Mouse (Mus musculus): ENCODE results near the gene Krt76. TPM values are rescaled to one million over a fixed set of nuclear protein-coding genes. Genes with fewer than 3 reads are reported as not detected.

Krt76 gene
- polyA plus RNA-seq, 1 experiment from 2014 or later = not detected

DNA sequence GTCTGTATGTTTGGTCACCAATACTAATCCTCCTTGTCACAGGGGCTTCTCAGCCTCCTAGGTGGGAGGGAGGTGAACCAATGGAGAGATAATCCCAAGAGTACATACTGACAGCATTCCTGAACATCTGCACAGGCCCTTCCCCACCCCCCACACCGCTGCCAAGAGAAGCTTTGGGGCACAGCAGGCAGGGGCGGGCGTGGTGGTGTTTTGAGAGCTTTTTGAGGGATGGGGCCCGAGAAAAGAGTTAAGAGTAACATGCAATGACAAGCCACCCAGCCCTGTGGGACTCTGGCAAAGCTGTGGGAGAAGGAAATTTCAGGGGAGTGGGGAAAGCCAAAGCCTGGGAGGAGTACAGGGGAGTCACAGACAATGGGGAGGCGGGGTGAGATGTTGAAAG is 38.4 kb downstream of the Krt76 start:
- Histone ChIP-seq H3K36me3 (ENCODE audit: control insufficient read depth, insufficient read depth, low read length) (no peaks in the 10 kb centered on the region), H3K9ac (replicated peaks; ENCODE audit: low read depth, low read length) (no peak overlapping the region), H3K4me1 (ENCODE audit: control insufficient read depth, insufficient read depth, low read length) (no peaks in the 10 kb centered on the region; the same call in 1 of the 2 replicates), H3K9me3 (ENCODE audit: control insufficient read depth, low read length) (no peaks in the 10 kb centered on the region), H3K27ac (ENCODE audit: low read depth, low read length) (no peak overlapping the region), H3K4me2 (ENCODE audit: low read depth, low read length) (no peak overlapping the region), H3K4me3 (ENCODE audit: low read depth, low read length) (no peak overlapping the region), H3K27me3 (ENCODE audit: control insufficient read depth, insufficient read depth, low read length) (0 out of 2 replicates have a peak, but pooled peaks cover 8% of the 10 kb centered on the region)
- WGBS = 24% methylated on average over 5 of the region's 5 CpGs
- no peak for ATAC-seq (ENCODE audit: low read depth)

DNA sequence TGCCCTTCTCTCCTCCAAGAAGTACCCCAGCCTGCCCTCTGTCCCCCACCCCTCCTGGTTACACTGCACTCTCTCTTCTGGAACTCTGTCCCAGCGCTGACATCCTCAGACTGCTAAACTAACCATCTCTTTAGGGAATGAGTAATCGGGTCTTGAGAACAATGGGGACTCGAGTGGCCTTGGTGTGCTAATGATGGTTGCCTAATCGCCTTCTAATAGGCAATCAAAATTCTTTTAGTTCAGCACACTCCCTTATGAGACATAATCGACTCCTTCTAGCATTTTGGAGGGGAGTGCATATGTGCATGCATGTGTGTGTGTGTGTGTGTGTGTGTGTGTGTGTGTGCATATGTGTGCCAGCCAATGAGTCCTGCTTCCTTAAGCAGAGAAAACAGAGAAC is 40.1 kb downstream of the Krt76 start:
- Histone ChIP-seq H3K9me3 (ENCODE audit: control insufficient read depth, low read length) (no peaks in the 10 kb centered on the region), H3K27ac (ENCODE audit: low read depth, low read length) (no peak overlapping the region), H3K4me2 (ENCODE audit: low read depth, low read length) (no peak overlapping the region), H3K4me1 (ENCODE audit: control insufficient read depth, insufficient read depth, low read length) (no peaks in the 10 kb centered on the region), H3K27me3 (ENCODE audit: control insufficient read depth, insufficient read depth, low read length) (0 out of 2 replicates have a peak, but pooled peaks cover 2% of the 10 kb centered on the region), H3K4me3 (ENCODE audit: low read depth, low read length) (no peak overlapping the region), H3K36me3 (ENCODE audit: control insufficient read depth, insufficient read depth, low read length) (no peaks in the 10 kb centered on the region), H3K9ac (replicated peaks; ENCODE audit: low read depth, low read length) (no peak overlapping the region)
- ATAC-seq (ENCODE audit: low read depth) = no peak
- 4% methylated on average over 5 of the region's 5 CpGs for WGBS

DNA sequence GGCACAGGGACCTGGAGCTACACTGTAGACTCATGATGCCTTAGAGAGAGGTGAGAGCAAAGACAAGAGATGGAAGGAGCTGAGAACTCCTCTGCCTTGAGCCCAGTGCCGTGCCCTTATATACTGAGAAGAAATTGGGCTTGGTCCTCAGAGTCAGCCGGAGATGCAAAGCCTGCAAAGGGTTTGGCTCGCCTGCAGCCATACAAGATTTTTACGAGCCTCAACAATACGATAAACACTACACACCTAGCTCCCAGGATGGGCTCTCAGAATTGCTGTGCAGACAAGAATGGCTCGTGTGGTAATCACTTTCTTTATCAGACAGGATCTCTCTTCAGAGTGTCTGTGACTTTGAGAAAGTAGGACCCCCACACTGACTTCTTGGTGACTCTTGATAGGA is 42.0 kb downstream of the Krt76 start, which contains the start of gene Krt1:
TSS of gene Krt1 (minus strand) at position 101 of the 400 bp plus-strand sequence.
- Histone ChIP-seq H3K4me3 (ENCODE audit: low read depth, low read length) (no peak within 1 kb of the TSS), H3K9ac (replicated peaks; ENCODE audit: low read depth, low read length) (no peak within 1 kb of the TSS), H3K36me3 (ENCODE audit: control insufficient read depth, insufficient read depth, low read length) (no peaks in the 10 kb centered on the region), H3K9me3 (ENCODE audit: control insufficient read depth, low read length) (no peaks in the 10 kb centered on the region), H3K4me1 (ENCODE audit: control insufficient read depth, insufficient read depth, low read length) (peaks cover under 1% of the 10 kb centered on the region; the same call in 1 of the 2 replicates), H3K27me3 (ENCODE audit: control insufficient read depth, insufficient read depth, low read length) (no peaks in the 10 kb centered on the region), H3K27ac (ENCODE audit: low read depth, low read length) (no peak within 1 kb of the TSS), H3K4me2 (ENCODE audit: low read depth, low read length) (no peak within 1 kb of the TSS)
- 81% methylated on average over 6 of the region's 6 CpGs for WGBS
- no peak for ATAC-seq (ENCODE audit: low read depth)

DNA sequence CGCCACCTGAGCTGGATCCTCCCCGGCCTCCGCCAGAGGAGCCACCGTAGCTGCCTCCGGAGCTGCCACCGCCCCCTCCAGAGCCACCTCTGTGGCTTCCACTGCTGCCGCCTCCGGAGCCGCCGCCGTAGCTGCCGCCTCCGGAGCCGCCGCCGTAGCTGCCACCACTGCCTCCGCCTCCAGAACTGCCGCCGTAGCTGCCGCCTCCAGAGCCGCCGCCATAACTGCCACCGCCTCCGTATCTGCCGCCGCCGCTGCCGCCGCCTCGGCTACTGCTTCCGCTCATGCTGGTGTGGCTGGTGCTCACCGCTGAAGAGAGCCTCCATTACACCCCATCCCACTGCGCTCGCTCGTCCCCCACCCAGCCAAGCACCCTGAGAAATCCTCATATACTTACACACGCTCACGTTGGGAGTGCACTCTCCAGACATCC is 46.7 kb downstream of the Krt76 start:
- ATAC-seq (ENCODE audit: low read depth) = peak; percentile 84
- H3K9ac ChIP-seq (replicated peaks; ENCODE audit: low read depth, low read length) = peak overlapping the region; percentile 60

DNA sequence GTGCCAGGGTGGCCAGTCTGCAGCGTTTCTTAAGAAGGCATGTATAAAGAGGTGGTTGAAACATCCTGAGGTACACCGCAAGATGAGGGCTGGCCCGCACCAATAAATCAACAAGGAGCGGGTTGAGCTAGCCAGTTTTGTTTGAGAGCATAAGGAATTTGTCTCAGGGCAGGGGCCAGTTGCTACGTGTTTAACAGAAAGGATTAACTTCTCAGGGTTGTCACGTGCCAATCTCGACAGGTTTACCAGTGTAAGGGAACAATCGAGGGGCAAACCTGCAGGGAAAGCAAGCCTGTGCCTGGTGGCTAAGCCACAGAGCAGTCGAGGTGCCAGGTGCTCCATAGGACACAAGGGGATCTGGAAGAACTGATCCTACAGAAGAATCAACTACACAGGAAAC is 49.5 kb downstream of the Krt76 start:
- Histone ChIP-seq H3K4me3 (ENCODE audit: low read depth, low read length) (no peak overlapping the region), H3K27me3 (ENCODE audit: control insufficient read depth, insufficient read depth, low read length) (no peaks in the 10 kb centered on the region), H3K9ac (replicated peaks; ENCODE audit: low read depth, low read length) (no peak overlapping the region), H3K27ac (ENCODE audit: low read depth, low read length) (no peak overlapping the region), H3K4me1 (ENCODE audit: control insufficient read depth, insufficient read depth, low read length) (peaks cover 6% of the 10 kb centered on the region; the same call in 1 of the 2 replicates), H3K36me3 (ENCODE audit: control insufficient read depth, insufficient read depth, low read length) (no peaks in the 10 kb centered on the region), H3K4me2 (ENCODE audit: low read depth, low read length) (no peak overlapping the region), H3K9me3 (ENCODE audit: control insufficient read depth, low read length) (no peaks in the 10 kb centered on the region)
- 67% methylated on average over 9 of the region's 9 CpGs for WGBS
- no peak for ATAC-seq (ENCODE audit: low read depth)

More for the DNA sequence above, 46.7 kb downstream of the Krt76 start:
- Histone ChIP-seq H3K27ac (ENCODE audit: low read depth, low read length) (peak overlapping the region; percentile 81), H3K4me2 (ENCODE audit: low read depth, low read length) (peak overlapping the region; percentile 55), H3K36me3 (ENCODE audit: control insufficient read depth, insufficient read depth, low read length) (no peaks in the 10 kb centered on the region), H3K4me1 (ENCODE audit: control insufficient read depth, insufficient read depth, low read length) (peaks cover 6% of the 10 kb centered on the region; the same call in 1 of the 2 replicates), H3K27me3 (ENCODE audit: control insufficient read depth, insufficient read depth, low read length) (no peaks in the 10 kb centered on the region), H3K4me3 (ENCODE audit: low read depth, low read length) (peak overlapping the region; percentile 41), H3K9me3 (ENCODE audit: control insufficient read depth, low read length) (no peaks in the 10 kb centered on the region)
- under 1% methylated on average over 32 of the region's 37 CpGs for WGBS

DNA sequence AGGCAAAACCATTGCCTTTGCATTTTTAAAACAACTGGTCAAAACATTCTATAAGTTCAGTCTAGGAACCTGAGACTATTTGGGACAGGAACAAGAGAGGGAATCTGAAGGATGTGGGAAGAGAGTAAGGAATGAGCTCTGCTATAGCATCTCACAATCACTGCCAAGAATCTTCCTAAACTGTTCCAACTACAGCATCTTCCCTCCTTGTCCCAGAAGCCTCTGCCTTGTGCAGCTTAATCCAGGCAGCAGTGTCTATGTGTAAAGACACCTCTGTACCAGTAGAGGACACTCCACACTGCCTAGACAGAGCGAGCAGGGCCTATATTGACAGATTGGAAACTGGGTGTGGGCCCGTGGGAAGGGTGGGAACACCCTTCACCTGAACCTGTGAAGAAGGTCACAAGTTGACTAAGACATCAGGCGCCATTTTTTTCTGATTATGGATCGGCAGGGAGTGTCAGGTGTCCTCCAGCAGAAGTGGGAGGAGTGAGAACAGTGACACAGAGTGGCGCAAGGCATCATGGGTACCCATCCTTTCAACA is 57.9 kb downstream of the Krt76 start:
- Histone ChIP-seq H3K27ac (ENCODE audit: low read depth, low read length) (no peak overlapping the region), H3K4me2 (ENCODE audit: low read depth, low read length) (no peak overlapping the region), H3K4me1 (ENCODE audit: control insufficient read depth, insufficient read depth, low read length) (no peaks in the 10 kb centered on the region), H3K9ac (replicated peaks; ENCODE audit: low read depth, low read length) (no peak overlapping the region), H3K36me3 (ENCODE audit: control insufficient read depth, insufficient read depth, low read length) (no peaks in the 10 kb centered on the region), H3K27me3 (ENCODE audit: control insufficient read depth, insufficient read depth, low read length) (no peaks in the 10 kb centered on the region), H3K9me3 (ENCODE audit: control insufficient read depth, low read length) (no peaks in the 10 kb centered on the region), H3K4me3 (ENCODE audit: low read depth, low read length) (no peak overlapping the region)
- WGBS = 65% methylated on average over 5 of the region's 5 CpGs
- no peak for ATAC-seq (ENCODE audit: low read depth)

Small RNA genes lying within 50 kb of the gene (microRNA-seq; reads per million reads assigned to microRNA genes)
- not detected for gene Gm44356

Other genes starting within 250 kb of the Krt76 start
- not detected in 2 replicates for gene Gm5478, start 245.5 kb downstream of the Krt76 start, polyA plus RNA-seq (2014; fragmentation: Nextera tagmentation; extraction: Ambion mirVana)
- gene Krt6b, start 212.6 kb downstream of the Krt76 start, polyA plus RNA-seq (2014; fragmentation: Nextera tagmentation; extraction: Ambion mirVana) = not detected in 2 replicates
- not detected in 2 replicates for gene Krt6a, start 198.6 kb downstream of the Krt76 start, polyA plus RNA-seq (2014; fragmentation: Nextera tagmentation; extraction: Ambion mirVana)
- not detected in 2 replicates for gene Krt5, start 180.0 kb downstream of the Krt76 start, polyA plus RNA-seq (2014; fragmentation: Nextera tagmentation; extraction: Ambion mirVana)
- gene Krt71, start 149.8 kb downstream of the Krt76 start, polyA plus RNA-seq (2014; fragmentation: Nextera tagmentation; extraction: Ambion mirVana) = 0.27 and 0.48 TPM in 2 replicates
- not detected in 2 replicates for gene Krt72, start 106.5 kb downstream of the Krt76 start, polyA plus RNA-seq (2014; fragmentation: Nextera tagmentation; extraction: Ambion mirVana)
- gene Krt73, start 90.6 kb downstream of the Krt76 start, polyA plus RNA-seq (2014; fragmentation: Nextera tagmentation; extraction: Ambion mirVana) = 0.36 TPM in 2 replicates
- not detected in 2 replicates for gene Krt2, start 74.8 kb downstream of the Krt76 start, polyA plus RNA-seq (2014; fragmentation: Nextera tagmentation; extraction: Ambion mirVana)
- 8.3 and 12.3 TPM in 2 replicates for gene Krt1, start 42.1 kb downstream of the Krt76 start, polyA plus RNA-seq (2014; fragmentation: Nextera tagmentation; extraction: Ambion mirVana)
- 0.24 and 0.44 TPM in 2 replicates for gene Krt77, start 23.2 kb downstream of the Krt76 start, polyA plus RNA-seq (2014; fragmentation: Nextera tagmentation; extraction: Ambion mirVana)
- gene Krt4, start 31.8 kb upstream of the Krt76 start, polyA plus RNA-seq (2014; fragmentation: Nextera tagmentation; extraction: Ambion mirVana) = 0.09 and 0.12 TPM in 2 replicates
- 0.24 TPM in 2 replicates for gene Krt79, start 47.4 kb upstream of the Krt76 start, polyA plus RNA-seq (2014; fragmentation: Nextera tagmentation; extraction: Ambion mirVana)
- 0.08 TPM in 1 of 2 replicates, not detected in the other for gene Krt78, start 61.4 kb upstream of the Krt76 start, polyA plus RNA-seq (2014; fragmentation: Nextera tagmentation; extraction: Ambion mirVana)
- 0.49 and 1.4 TPM in 2 replicates for gene Krt8, start 111.6 kb upstream of the Krt76 start, polyA plus RNA-seq (2014; fragmentation: Nextera tagmentation; extraction: Ambion mirVana)
- 0.61 and 0.75 TPM in 2 replicates for gene Krt18, start 135.3 kb upstream of the Krt76 start, polyA plus RNA-seq (2014; fragmentation: Nextera tagmentation; extraction: Ambion mirVana)
- 77.6 and 96.9 TPM in 2 replicates for gene Eif4b, start 180.9 kb upstream of the Krt76 start, polyA plus RNA-seq (2014; fragmentation: Nextera tagmentation; extraction: Ambion mirVana)
- gene Tns2, start 207.5 kb upstream of the Krt76 start, polyA plus RNA-seq (2014; fragmentation: Nextera tagmentation; extraction: Ambion mirVana) = 4.3 and 9.5 TPM in 2 replicates
- 59.6 and 61.8 TPM in 2 replicates for gene Spryd3, start 243.3 kb upstream of the Krt76 start, polyA plus RNA-seq (2014; fragmentation: Nextera tagmentation; extraction: Ambion mirVana)

Measured in neural tube, embryonic 14.5 days (tissue).